Mouse (Mus musculus): Measurements from ENCODE around the gene Sorcs2.

Sorcs2 gene

DNA sequence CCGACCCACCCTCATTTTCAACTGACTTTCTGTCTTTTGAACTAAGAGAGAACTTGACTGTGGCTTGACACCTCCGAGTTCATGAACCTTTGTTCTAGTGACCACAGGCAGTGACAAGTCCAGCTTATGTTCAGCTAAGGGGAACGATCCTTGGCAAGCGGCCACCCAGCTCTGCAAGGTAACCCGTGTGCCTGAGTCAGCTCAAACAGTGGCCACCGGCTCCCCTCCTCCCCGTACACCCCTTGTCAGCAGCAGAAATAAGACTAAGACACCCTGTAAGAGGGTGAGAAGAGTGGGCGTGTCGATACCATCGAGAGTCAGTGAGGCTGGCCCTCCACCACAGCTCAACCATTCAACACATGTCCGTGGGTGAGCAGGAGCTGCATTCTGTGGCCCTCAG, 221.5 kb downstream of the Sorcs2 start:
- TF ChIP-seq CTCF (conservative IDR thresholded peaks at IDR 0.05; ENCODE audit: low read length): no peak
- TF ChIP-seq POU5F1 (IDR thresholded peaks at IDR 0.05; ENCODE audit: borderline replicate concordance, low read length): no peak
- TF ChIP-seq NANOG (IDR thresholded peaks at IDR 0.05; ENCODE audit: borderline replicate concordance, low read length): no peak
- H3K4me3 ChIP-seq (replicated peaks; ENCODE audit: low read length): no peak overlapping the region

GRCm38 (mm10) chr5:36174569-36175115, 223.3 kb downstream of the Sorcs2 start:
- Histone ChIP-seq H3K36me3 (ENCODE audit: insufficient read depth, low read length) (no peaks in the 10 kb centered on the region), H3K4me3 (replicated peaks; ENCODE audit: low read length) (no peak overlapping the region), H3K9me3 (ENCODE audit: low read length) (no peaks in the 10 kb centered on the region), H3K27me3 (ENCODE audit: insufficient read depth, low read length) (no peaks in the 10 kb centered on the region), H3K4me1 (replicated peaks; ENCODE audit: low read depth, low read length) (no peaks in the 10 kb centered on the region)
- no peak for TF ChIP-seq POU5F1 (IDR thresholded peaks at IDR 0.05; ENCODE audit: borderline replicate concordance, low read length)
- TF ChIP-seq CTCF (conservative IDR thresholded peaks at IDR 0.05; ENCODE audit: low read length): no peak
- TF ChIP-seq NANOG (IDR thresholded peaks at IDR 0.05; ENCODE audit: borderline replicate concordance, low read length): no peak

More for the DNA sequence above, 221.5 kb downstream of the Sorcs2 start:
- H3K9me3 ChIP-seq (ENCODE audit: low read length): no peaks in the 10 kb centered on the region
- no peaks in the 10 kb centered on the region for H3K36me3 ChIP-seq (ENCODE audit: insufficient read depth, low read length)
- H3K27me3 ChIP-seq (ENCODE audit: insufficient read depth, low read length): no peaks in the 10 kb centered on the region
- H3K4me1 ChIP-seq (replicated peaks; ENCODE audit: low read depth, low read length): no peaks in the 10 kb centered on the region

- Histone ChIP-seq H3K4me3 (replicated peaks; ENCODE audit: low read length) (no peak overlapping the region), H3K36me3 (ENCODE audit: insufficient read depth, low read length) (no peaks in the 10 kb centered on the region), H3K9me3 (ENCODE audit: low read length) (no peaks in the 10 kb centered on the region), H3K27me3 (ENCODE audit: insufficient read depth, low read length) (no peaks in the 10 kb centered on the region), H3K4me1 (replicated peaks; ENCODE audit: low read depth, low read length) (no peaks in the 10 kb centered on the region)
- no peak for TF ChIP-seq NANOG (IDR thresholded peaks at IDR 0.05; ENCODE audit: borderline replicate concordance, low read length)
- TF ChIP-seq POU5F1 (IDR thresholded peaks at IDR 0.05; ENCODE audit: borderline replicate concordance, low read length): no peak
- no peak for TF ChIP-seq CTCF (conservative IDR thresholded peaks at IDR 0.05; ENCODE audit: low read length)
Observed at GRCm38 (mm10) chr5:36168963-36169650, 228.8 kb downstream of the Sorcs2 start.

- Histone ChIP-seq H3K4me3 (replicated peaks; ENCODE audit: low read length) (no peak overlapping the region), H3K36me3 (ENCODE audit: insufficient read depth, low read length) (no peaks in the 10 kb centered on the region), H3K9me3 (ENCODE audit: low read length) (no peaks in the 10 kb centered on the region), H3K4me1 (replicated peaks; ENCODE audit: low read depth, low read length) (0 out of 2 replicates have a peak, but pooled peaks cover 2% of the 10 kb centered on the region), H3K27me3 (ENCODE audit: insufficient read depth, low read length) (no peaks in the 10 kb centered on the region)
- no peak for TF ChIP-seq POU5F1 (IDR thresholded peaks at IDR 0.05; ENCODE audit: borderline replicate concordance, low read length)
- TF ChIP-seq CTCF (conservative IDR thresholded peaks at IDR 0.05; ENCODE audit: low read length): no peak
- TF ChIP-seq NANOG (IDR thresholded peaks at IDR 0.05; ENCODE audit: borderline replicate concordance, low read length): no peak
Observed at GRCm38 (mm10) chr5:36166346-36167013, 231.5 kb downstream of the Sorcs2 start.

- Histone ChIP-seq H3K9me3 (ENCODE audit: low read length) (no peaks in the 10 kb centered on the region), H3K4me3 (replicated peaks; ENCODE audit: low read length) (no peak overlapping the region), H3K4me1 (replicated peaks; ENCODE audit: low read depth, low read length) (0 out of 2 replicates have a peak, but pooled peaks cover 2% of the 10 kb centered on the region), H3K36me3 (ENCODE audit: insufficient read depth, low read length) (no peaks in the 10 kb centered on the region), H3K27me3 (ENCODE audit: insufficient read depth, low read length) (no peaks in the 10 kb centered on the region)
- TF ChIP-seq POU5F1 (IDR thresholded peaks at IDR 0.05; ENCODE audit: borderline replicate concordance, low read length) (no peak), CTCF (conservative IDR thresholded peaks at IDR 0.05; ENCODE audit: low read length) (no peak), NANOG (IDR thresholded peaks at IDR 0.05; ENCODE audit: borderline replicate concordance, low read length) (no peak)
Observed at GRCm38 (mm10) chr5:36165424-36166302, 232.3 kb downstream of the Sorcs2 start.

GRCm38 (mm10) chr5:36154879-36155485, 243.0 kb downstream of the Sorcs2 start:
- no peak for TF ChIP-seq POU5F1 (IDR thresholded peaks at IDR 0.05; ENCODE audit: borderline replicate concordance, low read length)
- TF ChIP-seq NANOG (IDR thresholded peaks at IDR 0.05; ENCODE audit: borderline replicate concordance, low read length): no peak
- no peak for TF ChIP-seq CTCF (conservative IDR thresholded peaks at IDR 0.05; ENCODE audit: low read length)
- no peaks in the 10 kb centered on the region for H3K27me3 ChIP-seq (ENCODE audit: insufficient read depth, low read length)
- H3K36me3 ChIP-seq (ENCODE audit: insufficient read depth, low read length): no peaks in the 10 kb centered on the region
- H3K4me1 ChIP-seq (replicated peaks; ENCODE audit: low read depth, low read length): peaks cover 21% of the 10 kb centered on the region
- H3K9me3 ChIP-seq (ENCODE audit: low read length): no peaks in the 10 kb centered on the region
- no peak overlapping the region for H3K4me3 ChIP-seq (replicated peaks; ENCODE audit: low read length)

DNA sequence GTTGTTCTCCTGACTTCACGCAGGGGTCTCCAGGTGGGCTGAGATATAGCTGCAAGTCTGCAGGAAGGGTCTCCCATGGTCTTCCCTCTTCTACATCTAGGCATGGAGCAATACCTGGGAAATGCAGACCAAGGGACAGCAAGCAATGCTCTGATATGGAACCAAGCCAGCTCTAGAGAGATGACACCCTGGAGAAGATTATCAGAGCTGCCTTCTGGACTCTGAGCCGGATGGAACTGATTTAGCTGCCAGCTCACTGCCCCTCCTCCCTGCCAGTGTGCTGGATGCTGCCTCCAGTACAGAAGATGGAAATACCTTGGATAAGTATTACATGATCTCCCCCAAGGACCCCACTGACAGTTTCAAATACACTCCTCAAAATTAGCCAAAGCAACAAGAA, 244.7 kb downstream of the Sorcs2 start:
- Histone ChIP-seq H3K4me1 (replicated peaks; ENCODE audit: low read depth, low read length) (peaks cover 24% of the 10 kb centered on the region), H3K36me3 (ENCODE audit: insufficient read depth, low read length) (no peaks in the 10 kb centered on the region), H3K9me3 (ENCODE audit: low read length) (no peaks in the 10 kb centered on the region), H3K4me3 (replicated peaks; ENCODE audit: low read length) (no peak overlapping the region), H3K27me3 (ENCODE audit: insufficient read depth, low read length) (no peaks in the 10 kb centered on the region)
- TF ChIP-seq NANOG (IDR thresholded peaks at IDR 0.05; ENCODE audit: borderline replicate concordance, low read length): no peak
- TF ChIP-seq POU5F1 (IDR thresholded peaks at IDR 0.05; ENCODE audit: borderline replicate concordance, low read length): no peak
- TF ChIP-seq CTCF (conservative IDR thresholded peaks at IDR 0.05; ENCODE audit: low read length): no peak
